Mouse (Mus musculus) embryonic facial prominence, embryonic 11.5 days (tissue): ENCODE measurements around the gene Psd. TPM values are rescaled to one million over a fixed set of nuclear protein-coding genes. Genes with fewer than 3 reads are reported as not detected.

Source experiments
- ATAC-seq: fragments of 200-750 bp; cut with Nextera tagmentation; replicated peaks from 2 replicates; pipeline ENCODE4 v1.8.0; 2017; ENCODE audit warnings: low read depth; ENCODE audit not compliant: insufficient number of reproducible peaks, low FRiP score, low TSS enrichment
- DNase-seq: peaks from one replicate; pipeline ENCODE4 v3.0.0-alpha.2; 2015; ENCODE audit warnings: low spot score
- H3K27ac ChIP-seq: fragments of 300-500 bp; sonication (generic); replicated peaks from 2 replicates; pipeline ENCODE4 v1.5.1; 2014; ENCODE audit warnings: mild to moderate bottlenecking, low read depth, low read length, control low read depth
- H3K27me3 ChIP-seq: fragments of 300-500 bp; sonication (generic); 2 replicates; pipeline ENCODE4 v1.6.1; 2014; ENCODE audit warnings: mild to moderate bottlenecking, low read length, moderate library complexity, mixed read lengths; ENCODE audit not compliant: control insufficient read depth, insufficient read depth
- H3K36me3 ChIP-seq: fragments of 300-500 bp; sonication (generic); replicated peaks from 2 replicates; pipeline ENCODE4 v1.6.1; 2014; ENCODE audit warnings: low read depth, mild to moderate bottlenecking, low read length, moderate library complexity, mixed read lengths; ENCODE audit not compliant: control insufficient read depth, insufficient read depth
- H3K4me1 ChIP-seq: fragments of 300-500 bp; sonication (generic); 2 replicates; pipeline ENCODE4 v1.6.1; 2014; ENCODE audit warnings: low read length, mixed read lengths; ENCODE audit not compliant: control insufficient read depth, insufficient read depth
- H3K4me2 ChIP-seq: fragments of 300-500 bp; sonication (generic); 2 replicates; pipeline ENCODE4 v1.6.1; 2014; ENCODE audit warnings: low read depth, mild to moderate bottlenecking, control low read depth, low read length, moderate library complexity
- H3K4me3 ChIP-seq: fragments of 300-500 bp; sonication (generic); 2 replicates; pipeline ENCODE4 v1.5.1; 2014; ENCODE audit warnings: low read depth, low read length, control low read depth
- H3K9ac ChIP-seq: fragments of 300-500 bp; sonication (generic); replicated peaks from 2 replicates; pipeline ENCODE4 v1.6.1; 2014; ENCODE audit warnings: mild to moderate bottlenecking, control low read depth, low read length
- H3K9me3 ChIP-seq: fragments of 300-500 bp; sonication (generic); replicated peaks from 2 replicates; pipeline ENCODE4 v1.6.1; 2016; ENCODE audit warnings: mild to moderate bottlenecking, low read length, inconsistent platforms, mixed read lengths; ENCODE audit not compliant: control insufficient read depth
- WGBS: fragments of 180-500 bp; shearing (Covaris S2); extraction: QIAGEN DNeasy Blood & Tissue Kit; methylation state at CpG from one replicate; pipeline ENCODE4 v1.1.7; 2014; 5-methylcytosine and 5-hydroxymethylcytosine counted together
- polyA plus RNA-seq: library from polyadenylated mRNA; unstranded; fragments of >200 nt; fragmentation: Nextera tagmentation; extraction: Ambion mirVana; gene quantifications from 2 replicates; pipeline ENCODE4 v1.2.1, GENCODE M21; 2014

Psd gene
- polyA plus RNA-seq = 4.8 and 5.0 TPM in 2 replicates

- WGBS = under 1% methylated on average over 35 of the region's 35 CpGs
- H3K27ac ChIP-seq = peak within 1 kb of the TSS; percentile 49; the same call in 1 of the 2 replicates
These were observed at the start of gene Psd for GRCm38 (mm10) chr19:46326756-46327305. TSS of gene Psd (minus strand) at chr19:46327156.

GRCm38 (mm10) chr19:46375891-46376290 is 48.9 kb upstream of the Psd start:
- H3K36me3 ChIP-seq = peaks cover 14% of the 10 kb centered on the region
- 42% methylated on average over 4 of the region's 4 CpGs for WGBS
- no peak for DNase-seq

More at GRCm38 (mm10) chr19:46326756-46327305, at the start of gene Psd:
- peak within 1 kb of the TSS; percentile 47 for H3K9ac ChIP-seq
- H3K9me3 ChIP-seq = no peaks in the 10 kb centered on the region
- H3K4me3 ChIP-seq = peak within 1 kb of the TSS; percentile 65
- ATAC-seq (no peak), DNase-seq (peak; percentile 68)
- peak within 1 kb of the TSS; percentile 95 for H3K4me2 ChIP-seq
- no peaks in the 10 kb centered on the region for H3K36me3 ChIP-seq
- peaks cover 3% of the 10 kb centered on the region; the same call in 1 of the 2 replicates for H3K4me1 ChIP-seq
- peaks cover 37% of the 10 kb centered on the region for H3K27me3 ChIP-seq

GRCm38 (mm10) chr19:46375489-46375888 is 48.5 kb upstream of the Psd start:
- Histone ChIP-seq H3K27me3 (no peaks in the 10 kb centered on the region), H3K4me3 (no peak overlapping the region), H3K4me1 (no peaks in the 10 kb centered on the region), H3K36me3 (peaks cover 14% of the 10 kb centered on the region), H3K9me3 (no peaks in the 10 kb centered on the region), H3K9ac (no peak overlapping the region), H3K4me2 (no peak overlapping the region), H3K27ac (no peak overlapping the region)
- WGBS = 70% methylated on average over 5 of the region's 5 CpGs
- DNase-seq (no peak), ATAC-seq (no peak)

More at GRCm38 (mm10) chr19:46375891-46376290, 48.9 kb upstream of the Psd start:
- H3K4me3 ChIP-seq = no peak overlapping the region
- no peak for ATAC-seq
- H3K4me1 ChIP-seq = no peaks in the 10 kb centered on the region
- no peak overlapping the region for H3K9ac ChIP-seq
- H3K27me3 ChIP-seq = no peaks in the 10 kb centered on the region
- H3K9me3 ChIP-seq = no peaks in the 10 kb centered on the region
- no peak overlapping the region for H3K27ac ChIP-seq
- no peak overlapping the region for H3K4me2 ChIP-seq

GRCm38 (mm10) chr19:46374477-46375088 is 47.6 kb upstream of the Psd start:
- peaks cover 14% of the 10 kb centered on the region for H3K36me3 ChIP-seq
- no peak overlapping the region for H3K27ac ChIP-seq
- no peak overlapping the region for H3K4me3 ChIP-seq
- H3K4me1 ChIP-seq = no peaks in the 10 kb centered on the region
- H3K4me2 ChIP-seq = no peak overlapping the region
- ATAC-seq = no peak
- no peaks in the 10 kb centered on the region for H3K27me3 ChIP-seq
- no peak for DNase-seq
- 51% methylated on average over 21 of the region's 21 CpGs for WGBS
- no peak overlapping the region for H3K9ac ChIP-seq
- H3K9me3 ChIP-seq = no peaks in the 10 kb centered on the region

- no peaks in the 10 kb centered on the region for H3K36me3 ChIP-seq
- H3K9me3 ChIP-seq = no peaks in the 10 kb centered on the region
- 30% methylated on average over 4 of the region's 4 CpGs for WGBS
- H3K27ac ChIP-seq = no peak overlapping the region
- no peak overlapping the region for H3K4me3 ChIP-seq
- H3K27me3 ChIP-seq = no peaks in the 10 kb centered on the region
- DNase-seq = peak; percentile 59
- no peak overlapping the region for H3K9ac ChIP-seq
- H3K4me2 ChIP-seq = no peak overlapping the region
- no peaks in the 10 kb centered on the region for H3K4me1 ChIP-seq
- ATAC-seq = no peak
These were observed 42.2 kb upstream of the Psd start for GRCm38 (mm10) chr19:46369204-46369603.

GRCm38 (mm10) chr19:46367798-46368590 is 41.0 kb upstream of the Psd start:
- no peak overlapping the region for H3K4me2 ChIP-seq
- no peaks in the 10 kb centered on the region for H3K27me3 ChIP-seq
- H3K36me3 ChIP-seq = no peaks in the 10 kb centered on the region
- H3K9me3 ChIP-seq = no peaks in the 10 kb centered on the region
- DNase-seq (no peak), ATAC-seq (no peak)
- no peaks in the 10 kb centered on the region for H3K4me1 ChIP-seq
- H3K4me3 ChIP-seq = no peak overlapping the region
- WGBS = 86% methylated on average over 23 of the region's 23 CpGs
- no peak overlapping the region for H3K9ac ChIP-seq
- H3K27ac ChIP-seq = no peak overlapping the region

GRCm38 (mm10) chr19:46363294-46364009 is 36.5 kb upstream of the Psd start:
- WGBS = 86% methylated on average over 11 of the region's 11 CpGs
- Histone ChIP-seq H3K9ac (no peak overlapping the region), H3K27ac (no peak overlapping the region), H3K9me3 (no peaks in the 10 kb centered on the region), H3K4me2 (no peak overlapping the region), H3K4me1 (no peaks in the 10 kb centered on the region), H3K27me3 (peaks cover 3% of the 10 kb centered on the region), H3K36me3 (no peaks in the 10 kb centered on the region), H3K4me3 (no peak overlapping the region)
- DNase-seq (no peak), ATAC-seq (no peak)
